Mouse (Mus musculus) adrenal gland, postnatal 4 days (tissue): Measurements from ENCODE around the gene Fate1. TPM values are rescaled to one million over a fixed set of nuclear protein-coding genes. Genes with fewer than 3 reads are reported as not detected.

ENCODE experiments used
- total RNA-seq, 2 experiments: library from RNA; stranded (reverse); gene quantifications; 2 replicates each; pipeline ENCODE4 v1.2.3; 2021

The Fate1 gene
- total RNA-seq, 2 experiments from 2014 or later: 0.28 to 1.5 TPM

Other genes with a start within 250 kb of the Fate1 start
- 10 to 100 TPM; 27.5 to 32.8 TPM for gene Vma21, start 157.1 kb upstream of the Fate1 start, total RNA-seq
- under 1 TPM in 1 of 2 experiments, not detected in 1; 0.39 TPM for gene Gm1141, start 52.0 kb upstream of the Fate1 start, total RNA-seq
- 10 to 100 TPM; 27.8 to 29.4 TPM for gene Prrg3, start 10.4 kb upstream of the Fate1 start, total RNA-seq
- gene Cnga2, start 18.9 kb downstream of the Fate1 start, total RNA-seq: 1 to 10 TPM in 1 of 2 experiments, under 1 TPM in 1; 0.51 to 1.1 TPM
- not detected for gene Magea4, start 249.0 kb downstream of the Fate1 start, total RNA-seq